In genomic region chr1:93635580-93636192, GRCm38 (mm10) we compare ENCODE assay signal across 8 mouse cellular contexts. TPM values are rescaled to one million over a fixed set of nuclear protein-coding genes. Genes with fewer than 3 reads are reported as not detected.
DNase-seq lines count a peak whose midpoint lies in the region; ATAC-seq and TF ChIP-seq lines count a peak whose summit lies in the region.

No protein-coding gene starts in this region.

- peak overlapping the region; percentile 90 for H3K27ac ChIP-seq in hindbrain, embryonic 12.5 days

- POLR2A ChIA-PET in Patski (lab: Charles Lee) = interaction anchor here (0.6 to 1.5 kb wide), 3 partner anchors 9 to 701 kb away, joined by 3 read pairs; partner anchors contain the start of gene Capn10

- peak overlapping the region; percentile 92 for H3K9ac ChIP-seq in hindbrain, embryonic 12.5 days

- CTCF ChIA-PET in Patski (lab: Charles Lee) = interaction anchor here (1.0 to 1.4 kb wide), 2 partner anchors 18 to 44 kb away, joined by 3 read pairs; no protein-coding TSS in a partner anchor

- peak overlapping the region; percentile 90 for H3K4me3 ChIP-seq in hindbrain, embryonic 12.5 days

- peaks cover 13% of the 10 kb centered on the region; the same call in 1 of the 2 replicates for H3K36me3 ChIP-seq in hindbrain, embryonic 12.5 days

- peak overlapping the region; percentile 92 for H3K4me2 ChIP-seq in hindbrain, embryonic 12.5 days (replicated peaks)

- DNase-seq in Patski (ENCODE audit: low read depth, low spot score) = peak; percentile 95
- DNase-seq in cerebellum, postnatal 10 days = peak; percentile 98 to 99
- DNase-seq in frontal cortex, postnatal 10 days (ENCODE audit: low spot score in 2 of 2) = peak; percentile 99 to 100
- DNase-seq in layer of hippocampus, postnatal 14 days (ENCODE audit: low spot score in 2 of 2) = peak; percentile 98 to 99
- DNase-seq in lung, postnatal 14 days = peak; percentile 98
- peak; percentile 96 for DNase-seq in retina, adult 2 months (ENCODE audit: low read depth, low spot score)
- peak; percentile 95 to 98 for DNase-seq in thymus, postnatal 36 days

- in situ Hi-C loops in Patski (cut with MboI; ENCODE audit: low pct_unique_long_range_greater_than_20kb) = no loop called here

- no peaks in the 10 kb centered on the region for H3K27me3 ChIP-seq in Patski
- H3K27me3 ChIP-seq in hindbrain, embryonic 12.5 days = no peaks in the 10 kb centered on the region

- peaks cover 16% of the 10 kb centered on the region for H3K4me1 ChIP-seq in hindbrain, embryonic 12.5 days

- no peak for TF ChIP-seq CTCF in Patski (IDR thresholded peaks at IDR 0.05)

- peak; percentile 94 for ATAC-seq in Patski
- ATAC-seq in hindbrain, embryonic 12.5 days (ENCODE audit: low FRiP score) = peak; percentile 98

- 1% methylated on average over 44 of the region's 44 CpGs for WGBS in hindbrain, embryonic 12.5 days

- H3K9me3 ChIP-seq in hindbrain, embryonic 12.5 days (replicated peaks) = no peaks in the 10 kb centered on the region

RNA-seq across cellular contexts. Expression of gene Stk25, which starts 22.8 kb away (rescaled TPM):
- 201 TPM for polyA plus RNA-seq in Patski (2021)
- 249 and 254 TPM in 2 replicates for polyA plus RNA-seq in hindbrain, embryonic 12.5 days (2016; fragmentation: Nextera tagmentation; extraction: Ambion mirVana)
- 100 to 1,000 TPM; 389 to 405 TPM for total RNA-seq in layer of hippocampus, postnatal 14 days (2021)

RNA-seq across cellular contexts. Expression of gene Bok, which starts 49.8 kb away (rescaled TPM):
- polyA plus RNA-seq in Patski (2021) = 14.8 TPM
- polyA plus RNA-seq in hindbrain, embryonic 12.5 days (2016; fragmentation: Nextera tagmentation; extraction: Ambion mirVana) = 43.8 and 44.1 TPM in 2 replicates
- total RNA-seq in layer of hippocampus, postnatal 14 days (2021) = 10 to 100 TPM; 85.2 to 95.5 TPM

Comparison
In these comparisons a context has a peak if more than half of its experiments do, and no peak if none do; other contexts are left out.
1. Peak in every context shown above with its lines: DNase-seq, ATAC-seq, H3K4me3 ChIP-seq and H3K27ac ChIP-seq.